In genomic region chr5:140151871-140152270, GRCm38 (mm10) we compare ENCODE assay signal across 12 mouse cellular contexts.
DNase-seq lines count a peak whose midpoint lies in the region; ATAC-seq and TF ChIP-seq lines count a peak whose summit lies in the region.
"Had no signal": no experiment of that assay in that cellular context is flagged by ENCODE, and none has a peak within 500 bp of the region (broad histone marks: within the 10 kb centered on the region; RNA-seq: fewer than 3 reads in every experiment).

No protein-coding gene starts in this region.

- no peak for ATAC-seq in heart, embryonic 13.5 days (ENCODE audit: extremely low read depth, insufficient number of reproducible peaks, low FRiP score, low TSS enrichment)
- no peak for ATAC-seq in lung, embryonic 15.5 days (ENCODE audit: borderline replicate concordance, extremely low read depth, low FRiP score, low TSS enrichment)
- no peak for ATAC-seq in midbrain, postnatal 0 days (ENCODE audit: low FRiP score)
- ATAC-seq: intestine, postnatal 0 days had no signal

- 71% methylated on average over 2 of the region's 2 CpGs for WGBS in heart, embryonic 13.5 days
- 67% methylated on average over 2 of the region's 2 CpGs for WGBS in heart, embryonic 10.5 days
- 54% methylated on average over 2 of the region's 2 CpGs for WGBS in lung, embryonic 15.5 days
- 35% methylated on average over 2 of the region's 2 CpGs for WGBS in midbrain, postnatal 0 days

- H3K9ac ChIP-seq in heart, embryonic 13.5 days = no peak overlapping the region
- H3K9ac ChIP-seq in lung, embryonic 15.5 days = no peak overlapping the region
- H3K9ac ChIP-seq in midbrain, postnatal 0 days (replicated peaks; ENCODE audit: low read length, poor library complexity, severe bottlenecking) = no peak overlapping the region
- H3K9ac ChIP-seq: liver, embryonic 13.5 days had no signal

- no peaks in the 10 kb centered on the region for H3K36me3 ChIP-seq in heart, embryonic 13.5 days
- H3K36me3 ChIP-seq in heart, embryonic 10.5 days = no peaks in the 10 kb centered on the region
- H3K36me3 ChIP-seq in lung, embryonic 15.5 days = no peaks in the 10 kb centered on the region
- H3K36me3 ChIP-seq in midbrain, postnatal 0 days (ENCODE audit: insufficient read depth, low read length) = no peaks in the 10 kb centered on the region
- H3K36me3 ChIP-seq: liver, embryonic 13.5 days had no signal

- peak overlapping the region; percentile 34 for H3K27ac ChIP-seq in heart, embryonic 13.5 days (replicated peaks)
- no peak overlapping the region for H3K27ac ChIP-seq in heart, embryonic 10.5 days
- H3K27ac ChIP-seq in lung, embryonic 15.5 days = peak overlapping the region; percentile 45
- H3K27ac ChIP-seq in midbrain, postnatal 0 days (ENCODE audit: low read depth, low read length) = no peak overlapping the region; the same call in 1 of the 2 replicates
- H3K27ac ChIP-seq: liver, embryonic 13.5 days had no signal

- no peak for DNase-seq in heart, embryonic 10.5 days (ENCODE audit: low spot score)
- DNase-seq in lung, postnatal 4 days = no peak
- DNase-seq in layer of hippocampus, adult 8-10 months (ENCODE audit: low spot score in 2 of 2) = peak; percentile 44 to 53
- DNase-seq in midbrain, postnatal 0 days (ENCODE audit: low spot score) = peak; percentile 48
- DNase-seq in thymus, postnatal 0 days (ENCODE audit: low spot score) = no peak
- DNase-seq: gastrocnemius, postnatal 14 days; liver, embryonic 13.5 days had no signal

- H3K9me3 ChIP-seq in heart, embryonic 13.5 days = no peaks in the 10 kb centered on the region
- no peaks in the 10 kb centered on the region for H3K9me3 ChIP-seq in heart, embryonic 10.5 days
- H3K9me3 ChIP-seq in lung, embryonic 15.5 days = no peaks in the 10 kb centered on the region
- H3K9me3 ChIP-seq in midbrain, postnatal 0 days (ENCODE audit: low read length) = no peaks in the 10 kb centered on the region
- H3K9me3 ChIP-seq: G1E; liver, embryonic 13.5 days had no signal

- no peak overlapping the region for H3K4me2 ChIP-seq in heart, embryonic 13.5 days
- H3K4me2 ChIP-seq in lung, embryonic 15.5 days = no peak overlapping the region
- no peak overlapping the region for H3K4me2 ChIP-seq in midbrain, postnatal 0 days (ENCODE audit: low read depth, low read length, poor library complexity, severe bottlenecking)
- H3K4me2 ChIP-seq: liver, embryonic 13.5 days had no signal

- no peak overlapping the region for H3K4me3 ChIP-seq in heart, embryonic 13.5 days
- H3K4me3 ChIP-seq in heart, embryonic 10.5 days = no peak overlapping the region
- no peak overlapping the region for H3K4me3 ChIP-seq in lung, embryonic 15.5 days
- H3K4me3 ChIP-seq in midbrain, postnatal 0 days (ENCODE audit: low read depth, low read length) = no peak overlapping the region
- H3K4me3 ChIP-seq: liver, embryonic 13.5 days; myocyte had no signal

- H3K4me1 ChIP-seq in heart, embryonic 13.5 days = peaks cover 43% of the 10 kb centered on the region
- peaks cover 43% of the 10 kb centered on the region for H3K4me1 ChIP-seq in heart, embryonic 10.5 days
- peaks cover 37% of the 10 kb centered on the region for H3K4me1 ChIP-seq in lung, embryonic 15.5 days
- no peaks in the 10 kb centered on the region for H3K4me1 ChIP-seq in midbrain, postnatal 0 days (ENCODE audit: insufficient read depth, low read length)

- TF ChIP-seq CTCF in midbrain, postnatal 0 days (IDR thresholded peaks at IDR 0.05) = no peak

- no peaks in the 10 kb centered on the region for H3K27me3 ChIP-seq in heart, embryonic 13.5 days (replicated peaks)
- no peaks in the 10 kb centered on the region for H3K27me3 ChIP-seq in heart, embryonic 10.5 days (ENCODE audit: insufficient read depth, poor library complexity, severe bottlenecking)
- no peaks in the 10 kb centered on the region for H3K27me3 ChIP-seq in lung, embryonic 15.5 days
- H3K27me3 ChIP-seq in midbrain, postnatal 0 days (ENCODE audit: insufficient read depth, low read length) = no peaks in the 10 kb centered on the region
- H3K27me3 ChIP-seq: liver, embryonic 13.5 days had no signal

Comparison
In these comparisons a context has a peak if more than half of its experiments do, and no peak if none do; other contexts are left out.
1. H3K27ac ChIP-seq: peak in heart, embryonic 13.5 days (single experiment) and lung, embryonic 15.5 days (single experiment); none in heart, embryonic 10.5 days (single experiment) and midbrain, postnatal 0 days (single experiment).
2. DNase-seq: peak in layer of hippocampus, adult 8-10 months (2 of 2) and midbrain, postnatal 0 days (single experiment); none in heart, embryonic 10.5 days (single experiment), lung, postnatal 4 days (0 of 2) and thymus, postnatal 0 days (single experiment).